Mouse (Mus musculus): ENCODE measurements around the gene Mxd4. TPM values are rescaled to one million over a fixed set of nuclear protein-coding genes. Genes with fewer than 3 reads are reported as not detected.
A peak's percentile ranks its signal among the peaks of the same experiment; 100 is the strongest.

The Mxd4 gene
- polyA plus RNA-seq, 1 experiment from 2014 or later = 60.1 TPM

DNA sequence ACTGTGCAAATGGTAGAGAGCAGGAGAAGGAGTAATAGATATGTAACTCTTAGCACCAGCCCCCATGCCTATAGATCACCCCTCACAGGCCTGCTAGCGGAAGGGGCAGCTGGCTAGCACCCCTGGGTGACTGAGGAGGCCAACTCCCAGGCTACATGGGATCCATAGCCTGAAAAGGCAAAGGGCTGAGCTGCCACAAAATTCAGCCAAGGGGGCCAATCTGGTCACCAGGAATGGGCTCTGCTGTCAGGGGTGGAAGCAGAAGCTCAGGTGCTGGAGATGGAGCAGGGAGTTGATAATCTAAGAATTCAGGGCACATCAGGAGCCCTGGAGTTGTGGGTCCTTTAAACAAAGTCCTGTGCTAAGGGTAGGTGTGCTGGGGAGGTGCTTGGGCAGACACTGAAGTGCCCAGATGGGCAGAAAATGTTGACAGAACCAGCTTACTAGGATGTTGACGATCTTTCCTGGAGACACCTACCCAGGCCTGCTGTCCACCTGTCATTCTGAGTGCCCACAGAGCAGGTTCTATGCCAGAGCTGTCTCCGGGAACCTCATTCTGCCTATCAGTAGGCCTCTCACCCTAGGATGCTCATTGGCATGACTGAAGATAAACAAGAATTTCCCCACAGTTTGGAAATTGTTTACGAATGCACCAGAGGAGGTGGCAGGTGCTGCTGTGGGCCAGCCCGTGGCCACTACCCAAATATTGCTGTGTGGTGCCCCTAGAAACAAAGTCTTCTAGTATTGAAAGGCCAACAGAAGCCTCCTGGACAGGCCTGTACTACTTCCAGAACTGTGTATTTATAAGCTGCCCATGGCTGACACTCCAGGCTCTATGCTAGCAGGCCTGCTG is 12.7 kb downstream of the Mxd4 start:
- DNase-seq (ENCODE audit: low read depth, low spot score) (no peak), ATAC-seq (no peak)
- no peaks in the 10 kb centered on the region for H3K27me3 ChIP-seq
- in situ Hi-C loops (cut with MboI; ENCODE audit: low pct_unique_long_range_greater_than_20kb) = no loop called here
- ChIA-PET POLR2A (interaction anchor here (1.2 to 2.1 kb wide), 2 partner anchors 9 to 12 kb away, joined by 3 to 6 read pairs; partner anchors contain the start of gene Mxd4), CTCF (interaction anchor here (0.9 to 1.1 kb wide), 2 partner anchors 9 to 11 kb away, joined by 3 to 4 read pairs; no protein-coding TSS in a partner anchor)
- no peak for TF ChIP-seq CTCF (IDR thresholded peaks at IDR 0.05)

DNA sequence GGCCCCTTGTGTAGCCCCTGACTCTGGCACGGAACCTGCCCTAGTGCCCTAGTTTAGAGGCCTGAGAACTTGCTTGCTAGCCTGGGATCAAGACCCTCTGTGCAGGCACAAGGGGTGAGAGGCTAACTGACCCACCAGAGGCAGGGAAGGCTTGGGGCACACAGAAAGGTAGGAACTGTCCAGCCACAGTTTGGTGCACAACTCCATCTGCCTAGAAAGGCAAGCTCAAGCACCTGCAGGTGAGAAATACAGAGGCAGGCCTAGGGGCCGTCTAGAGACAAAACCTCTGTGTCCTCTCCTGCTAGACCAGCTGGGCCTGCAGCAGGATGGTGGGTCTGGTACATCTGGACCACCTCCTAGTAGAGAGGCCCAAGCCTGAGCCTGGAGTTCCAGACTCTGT is 13.5 kb downstream of the Mxd4 start:
- ChIA-PET POLR2A (interaction anchor here (2.1 kb wide), 1 partner anchor 10 kb away, joined by 6 read pairs; no protein-coding TSS in a partner anchor), CTCF (interaction anchor here (0.9 to 1.1 kb wide), 2 partner anchors 8 to 10 kb away, joined by 3 to 4 read pairs; no protein-coding TSS in a partner anchor)
- H3K27me3 ChIP-seq = no peaks in the 10 kb centered on the region
- no peak for TF ChIP-seq CTCF (IDR thresholded peaks at IDR 0.05)
- no peak for ATAC-seq
- in situ Hi-C loops (cut with MboI; ENCODE audit: low pct_unique_long_range_greater_than_20kb) = no loop called here
- DNase-seq (ENCODE audit: low read depth, low spot score) = no peak

DNA sequence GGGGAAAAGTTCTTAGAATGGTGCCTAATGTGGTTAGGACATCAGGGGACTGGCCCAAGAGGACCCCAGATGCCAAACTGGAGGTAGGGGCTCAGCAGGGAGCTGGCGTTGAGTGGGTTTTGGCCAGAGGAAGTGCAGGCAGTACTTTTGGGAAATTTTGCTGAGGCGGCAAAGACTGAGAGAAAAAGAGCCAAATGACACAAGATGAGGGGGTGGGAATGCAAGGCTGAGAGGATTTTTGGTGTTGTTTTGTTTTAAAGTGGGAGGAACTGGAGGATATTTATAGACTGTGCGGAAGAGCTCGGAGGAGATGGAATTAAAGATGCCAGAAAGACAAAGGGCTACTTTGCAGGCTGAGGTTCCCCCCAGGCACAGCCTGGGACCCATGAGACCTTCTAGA is 16.8 kb downstream of the Mxd4 start:
- no peak for ATAC-seq
- in situ Hi-C loops (cut with MboI; ENCODE audit: low pct_unique_long_range_greater_than_20kb) = no loop called here
- no peak for DNase-seq (ENCODE audit: low read depth, low spot score)
- ChIA-PET CTCF (interaction anchor here (1.0 kb wide), 1 partner anchor 9 kb away, joined by 3 read pairs; no protein-coding TSS in a partner anchor), POLR2A (interaction anchor here (1.7 to 2.5 kb wide), 2 partner anchors 11 to 16 kb away, joined by 4 to 8 read pairs; no protein-coding TSS in a partner anchor)
- H3K27me3 ChIP-seq = no peaks in the 10 kb centered on the region
- TF ChIP-seq CTCF (IDR thresholded peaks at IDR 0.05) = no peak

DNA sequence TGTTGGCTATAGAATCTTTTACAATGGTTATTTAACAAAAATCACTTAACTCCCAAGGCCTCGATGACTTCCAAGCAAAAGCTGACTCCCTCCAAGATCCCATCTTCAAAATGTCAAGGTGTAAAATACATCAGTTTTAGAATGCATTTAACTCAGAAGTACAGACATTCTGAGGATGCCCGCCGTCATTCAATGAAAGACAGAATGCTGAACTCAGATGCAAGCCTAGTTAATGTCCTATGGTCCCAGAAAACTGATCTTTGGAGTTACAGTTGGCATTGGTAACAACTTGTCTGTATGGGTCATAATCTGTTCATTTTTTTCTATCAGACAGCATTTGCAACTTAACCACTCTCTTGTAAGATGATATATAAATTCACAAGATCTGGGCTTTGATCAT is 17.6 kb downstream of the Mxd4 start:
- ATAC-seq (no peak), DNase-seq (ENCODE audit: low read depth, low spot score) (no peak)
- no peak for TF ChIP-seq CTCF (IDR thresholded peaks at IDR 0.05)
- in situ Hi-C loops (cut with MboI; ENCODE audit: low pct_unique_long_range_greater_than_20kb) = no loop called here
- no peaks in the 10 kb centered on the region for H3K27me3 ChIP-seq
- CTCF ChIA-PET = no interaction called here
- POLR2A ChIA-PET = interaction anchor here (2.5 kb wide), 1 partner anchor 12 kb away, joined by 8 read pairs; no protein-coding TSS in a partner anchor

DNA sequence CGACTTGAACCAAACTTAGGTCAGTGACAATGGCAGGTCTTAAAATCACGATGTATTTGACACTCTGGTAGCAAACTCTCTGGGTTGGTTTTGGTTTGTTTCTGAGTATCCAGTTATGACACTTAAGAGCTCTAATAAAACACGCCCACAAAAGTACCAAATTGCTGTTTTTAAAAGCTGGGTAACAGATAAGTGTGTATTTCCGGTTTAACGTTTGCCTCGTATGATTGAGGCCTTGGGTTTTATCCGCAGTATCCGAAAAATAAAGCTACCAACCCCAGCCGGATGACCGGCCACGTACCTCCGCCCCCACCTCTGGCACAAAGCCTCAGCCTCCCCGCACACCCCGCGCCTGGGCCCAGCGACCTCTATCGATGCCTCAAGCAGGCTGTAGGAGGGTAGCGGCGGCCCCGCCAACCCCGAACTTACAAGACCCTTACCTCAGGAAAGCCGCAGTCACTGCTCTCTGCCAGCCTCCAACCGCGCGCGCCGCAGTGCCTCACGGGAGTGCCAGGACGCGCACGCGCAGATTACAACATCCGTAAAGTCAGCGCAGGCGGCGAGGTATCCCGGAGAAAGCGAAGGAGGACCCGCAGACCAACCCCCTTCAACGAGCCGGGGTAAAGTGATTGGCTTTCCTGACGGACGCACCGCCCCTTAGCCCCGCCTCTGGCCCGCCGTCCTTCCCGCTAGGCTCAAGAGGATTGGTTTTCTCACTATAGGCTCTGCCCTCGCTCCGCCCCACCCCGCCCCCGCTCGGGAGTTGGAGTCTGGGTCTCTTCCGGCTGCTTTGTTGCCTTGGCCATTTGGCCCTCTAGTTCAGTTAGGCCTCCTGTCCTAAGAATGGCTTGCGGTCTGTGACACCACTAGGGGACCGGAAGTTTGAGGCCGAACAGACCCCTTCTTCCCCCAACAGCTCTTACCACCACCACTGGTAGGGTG is 18.3 kb downstream of the Mxd4 start, which contains the start of the genes Poln and Haus3:
Gene Poln, minus strand, starts transcription at position 499 of the 942 bp plus-strand sequence.
Gene Haus3, minus strand, starts transcription at position 578 of the 942 bp plus-strand sequence.
- POLR2A ChIA-PET = interaction anchor here (1.0 to 2.5 kb wide), 2 partner anchors 13 to 33 kb away, joined by 3 to 8 read pairs; no protein-coding TSS in a partner anchor
- peak; percentile 98 for ATAC-seq
- TF ChIP-seq CTCF (IDR thresholded peaks at IDR 0.05) = no peak
- no peaks in the 10 kb centered on the region for H3K27me3 ChIP-seq
- in situ Hi-C loops (cut with MboI; ENCODE audit: low pct_unique_long_range_greater_than_20kb) = no loop called here
- CTCF ChIA-PET = no interaction called here
- DNase-seq (ENCODE audit: low read depth, low spot score) = peak; percentile 92

DNA sequence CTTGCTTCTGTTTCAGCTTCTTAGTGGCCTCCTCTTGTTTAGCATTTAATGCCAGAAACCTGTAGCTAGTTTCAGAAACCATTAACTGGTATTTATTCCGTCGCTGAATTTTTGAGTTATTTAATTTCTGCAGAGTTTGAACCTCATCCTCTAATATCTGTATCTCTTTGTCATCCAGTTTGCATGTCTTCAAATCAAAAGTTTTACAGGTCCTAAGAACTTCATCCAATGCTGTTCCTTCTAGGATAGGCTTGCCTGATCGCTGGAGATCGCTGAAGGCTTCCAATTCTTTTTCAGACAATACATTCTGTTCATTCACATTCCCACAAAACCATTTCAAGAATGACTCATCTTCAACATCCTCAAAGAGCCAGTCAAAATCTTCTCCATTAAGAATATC is 19.7 kb downstream of the Mxd4 start:
- in situ Hi-C loops (cut with MboI; ENCODE audit: low pct_unique_long_range_greater_than_20kb) = no loop called here
- TF ChIP-seq CTCF (IDR thresholded peaks at IDR 0.05) = no peak
- no peak for DNase-seq (ENCODE audit: low read depth, low spot score)
- no peak for ATAC-seq
- ChIA-PET POLR2A (no interaction called here), CTCF (no interaction called here)
- no peaks in the 10 kb centered on the region for H3K27me3 ChIP-seq

DNA sequence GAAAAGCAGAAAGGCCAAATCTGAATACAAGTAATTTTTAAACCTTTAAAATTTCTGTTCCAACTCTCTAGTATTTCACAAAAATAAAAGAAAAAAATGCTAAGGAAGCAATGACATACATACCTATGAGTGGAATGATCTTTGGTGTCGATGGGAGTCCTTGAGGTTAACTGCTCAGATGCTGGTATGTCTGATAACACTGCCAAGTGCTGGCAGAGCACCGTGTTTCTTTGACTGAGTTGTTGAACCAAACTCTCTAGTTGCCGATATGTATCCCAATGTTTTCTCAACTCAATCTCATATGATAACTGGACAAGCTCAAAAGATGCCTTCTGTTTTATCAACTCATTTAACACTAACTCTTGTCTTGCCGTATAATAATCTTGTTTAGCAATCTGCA is 21.7 kb downstream of the Mxd4 start:
- ChIA-PET POLR2A (interaction anchor here (0.7 kb wide), 1 partner anchor 25 kb away, joined by 4 read pairs; no protein-coding TSS in a partner anchor), CTCF (interaction anchor here (1.1 to 1.5 kb wide), 4 partner anchors 8 to 45 kb away, joined by 3 to 4 read pairs (median 3); no protein-coding TSS in a partner anchor)
- no peaks in the 10 kb centered on the region for H3K27me3 ChIP-seq
- no peak for DNase-seq (ENCODE audit: low read depth, low spot score)
- in situ Hi-C loops (cut with MboI; ENCODE audit: low pct_unique_long_range_greater_than_20kb) = no loop called here
- no peak for ATAC-seq
- TF ChIP-seq CTCF (IDR thresholded peaks at IDR 0.05) = no peak

DNA sequence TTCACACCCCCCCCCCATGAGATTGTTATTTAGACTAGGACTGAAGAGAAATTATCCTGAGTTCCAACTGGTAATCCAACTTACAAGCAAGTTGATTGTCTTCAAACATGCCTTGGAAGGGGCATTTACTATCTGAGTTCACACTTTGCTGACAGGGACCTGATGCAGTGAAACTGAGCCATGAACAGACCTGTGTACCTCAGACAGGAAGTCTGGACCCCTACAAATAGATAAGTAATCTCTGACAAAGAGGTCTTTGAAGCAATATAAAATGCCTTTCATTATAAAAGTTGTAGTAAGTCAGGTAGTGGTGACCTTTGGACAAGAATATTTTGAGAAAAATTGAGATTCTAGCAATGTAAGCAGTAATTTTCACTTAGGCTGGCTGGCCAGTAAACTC is 39.0 kb downstream of the Mxd4 start:
- ChIA-PET POLR2A (no interaction called here), CTCF (no interaction called here)
- no peak for DNase-seq (ENCODE audit: low read depth, low spot score)
- in situ Hi-C loops (cut with MboI; ENCODE audit: low pct_unique_long_range_greater_than_20kb) = no loop called here
- no peaks in the 10 kb centered on the region for H3K27me3 ChIP-seq
- ATAC-seq = no peak
- no peak for TF ChIP-seq CTCF (IDR thresholded peaks at IDR 0.05)

DNA sequence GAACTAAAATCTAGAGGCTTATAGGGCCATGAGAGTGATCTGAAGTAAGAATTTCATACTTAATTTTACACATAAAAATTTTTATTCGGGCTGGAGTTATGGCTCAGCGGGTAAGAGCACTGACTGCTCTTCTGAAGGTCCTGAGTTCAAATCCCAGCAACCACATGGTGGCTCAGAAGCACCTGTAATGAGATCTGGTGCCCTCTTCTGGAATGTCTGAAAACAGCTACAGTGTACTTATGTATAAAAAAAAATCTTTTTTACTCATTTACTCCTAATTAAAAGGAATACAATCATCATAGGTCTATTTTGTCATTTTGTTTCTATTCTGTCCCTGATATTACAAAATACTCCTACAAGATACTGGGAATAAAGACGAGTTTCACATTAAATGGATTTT is 40.0 kb downstream of the Mxd4 start:
- ChIA-PET CTCF (no interaction called here), POLR2A (no interaction called here)
- no peaks in the 10 kb centered on the region for H3K27me3 ChIP-seq
- DNase-seq (ENCODE audit: low read depth, low spot score) (no peak), ATAC-seq (no peak)
- TF ChIP-seq CTCF (IDR thresholded peaks at IDR 0.05) = peak; percentile 58
- in situ Hi-C loops (cut with MboI; ENCODE audit: low pct_unique_long_range_greater_than_20kb) = no loop called here

DNA sequence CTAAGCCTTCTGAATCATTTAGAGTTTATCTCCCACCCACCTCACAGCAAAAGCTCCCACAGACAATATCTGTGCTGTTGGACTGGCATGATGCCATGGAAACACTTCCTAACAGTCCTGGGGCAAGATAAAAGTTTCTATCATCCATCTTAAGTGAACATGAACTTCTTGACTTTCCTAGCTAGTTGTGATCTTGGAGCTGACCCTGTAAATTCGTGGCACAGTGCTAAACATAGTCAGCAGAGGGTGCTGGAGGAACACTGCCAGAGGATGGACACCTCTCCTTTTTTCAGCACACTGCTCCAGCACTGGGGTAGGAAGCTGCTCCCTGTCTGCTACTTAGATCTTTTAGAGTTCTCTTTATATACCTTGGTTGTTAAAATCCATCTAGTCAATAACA is 47.8 kb downstream of the Mxd4 start:
- in situ Hi-C loops (cut with MboI; ENCODE audit: low pct_unique_long_range_greater_than_20kb) = no loop called here
- CTCF ChIA-PET = interaction anchor here (1.1 to 1.3 kb wide), 4 partner anchors 43 to 165 kb away, joined by 3 to 5 read pairs (median 3); no protein-coding TSS in a partner anchor
- no peak for DNase-seq (ENCODE audit: low read depth, low spot score)

More for the DNA sequence above, 47.8 kb downstream of the Mxd4 start:
- ATAC-seq = no peak
- POLR2A ChIA-PET = no interaction called here
- no peaks in the 10 kb centered on the region for H3K27me3 ChIP-seq
- peak; percentile 81 for TF ChIP-seq CTCF (IDR thresholded peaks at IDR 0.05)
